Mouse (Mus musculus): ENCODE measurements around the gene Cpvl. TPM values are rescaled to one million over a fixed set of nuclear protein-coding genes. Genes with fewer than 3 reads are reported as not detected.

Cpvl gene
- polyA plus RNA-seq, 1 experiment from 2014 or later = 0.16 TPM

DNA sequence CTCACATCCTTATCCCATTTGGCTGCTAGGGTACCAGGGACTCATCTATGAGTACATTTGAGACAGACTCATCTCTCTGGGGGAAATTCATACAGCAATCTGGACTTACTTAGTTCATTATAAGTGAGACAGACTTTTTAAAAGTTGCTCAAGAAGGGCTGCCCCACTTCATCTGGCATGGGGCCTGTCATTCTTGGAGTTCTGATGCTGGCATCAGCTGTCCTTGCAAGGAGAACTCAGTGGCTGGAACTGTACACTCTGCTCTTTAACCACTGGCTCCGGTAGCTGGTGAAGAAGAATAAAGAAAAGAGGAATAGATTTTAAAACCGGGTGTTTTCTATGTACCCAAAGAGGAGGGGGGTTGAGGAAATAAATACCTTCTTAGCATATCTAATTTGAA is 121.7 kb downstream of the Cpvl start:
- Histone ChIP-seq H3K4me2 (no peak overlapping the region), H3K27me3 (ENCODE audit: insufficient read depth, low read length) (no peaks in the 10 kb centered on the region), H3K36me3 (ENCODE audit: insufficient read depth) (no peaks in the 10 kb centered on the region), H3K4me1 (ENCODE audit: insufficient read depth) (peaks cover 18% of the 10 kb centered on the region), H3K27ac (ENCODE audit: low read depth) (no peak overlapping the region), H3K9me3 (ENCODE audit: low read depth, low read length) (no peaks in the 10 kb centered on the region), H3K4me3 (ENCODE audit: low read depth, low read length) (no peak overlapping the region), H3K9ac (no peak overlapping the region)
- whole genome bisulfite sequencing = 89% methylated on average over 2 of the region's 2 CpGs
- TF ChIP-seq CTCF (IDR thresholded peaks at IDR 0.05; ENCODE audit: low read depth) = no peak
- DNase-seq (no peak), ATAC-seq (ENCODE audit: insufficient read depth) (no peak)

DNA sequence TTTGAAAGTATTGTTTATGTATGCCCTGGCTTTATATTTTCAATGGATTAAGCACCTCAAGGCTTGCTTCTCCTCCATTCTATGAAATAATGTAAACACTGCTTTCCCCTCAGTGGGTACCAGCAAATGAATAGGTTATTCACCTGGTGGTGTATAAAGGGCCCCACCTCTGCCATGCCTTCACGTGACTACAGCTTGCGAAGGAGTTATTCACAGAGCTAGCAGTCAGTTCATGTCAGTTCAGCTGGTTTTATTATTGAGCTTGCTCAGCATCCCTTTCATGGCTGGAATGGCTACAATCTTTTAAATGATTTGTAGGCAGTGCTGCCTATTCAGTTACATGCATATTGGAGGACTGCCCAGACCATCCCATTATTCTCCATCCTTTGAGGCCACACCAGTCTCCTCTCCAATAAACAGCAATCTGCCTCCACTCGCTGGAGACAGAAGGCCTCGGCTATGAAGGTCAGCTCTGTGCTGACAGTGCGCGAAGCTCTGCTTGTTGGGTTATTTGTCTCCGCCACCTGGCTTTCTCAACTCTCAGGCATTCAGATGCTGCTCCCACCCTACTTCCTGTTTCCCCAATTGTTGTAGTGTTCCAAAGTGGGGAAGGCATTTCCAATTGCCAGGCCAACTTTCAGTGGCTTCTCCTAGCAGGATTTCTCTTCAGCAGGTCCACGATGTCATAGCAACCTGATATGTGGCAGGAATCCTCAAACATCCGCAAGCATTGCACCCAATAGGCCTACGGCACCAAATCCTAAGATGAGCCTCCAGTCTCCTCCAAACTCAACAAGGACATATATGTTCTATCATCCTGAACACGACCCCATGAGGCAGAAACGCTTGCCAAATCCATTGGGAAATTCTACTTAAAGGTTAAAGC is 123.3 kb downstream of the Cpvl start:
- Histone ChIP-seq H3K4me3 (ENCODE audit: low read depth, low read length) (no peak overlapping the region), H3K9ac (no peak overlapping the region), H3K9me3 (ENCODE audit: low read depth, low read length) (no peaks in the 10 kb centered on the region), H3K27ac (ENCODE audit: low read depth) (peak overlapping the region; percentile 50; the same call in 1 of the 2 replicates), H3K36me3 (ENCODE audit: insufficient read depth) (no peaks in the 10 kb centered on the region), H3K4me2 (0 out of 2 replicates have a peak overlapping the region, but pooled peaks have one; percentile 8), H3K27me3 (ENCODE audit: insufficient read depth, low read length) (no peaks in the 10 kb centered on the region), H3K4me1 (ENCODE audit: insufficient read depth) (peaks cover 18% of the 10 kb centered on the region)
- WGBS = 46% methylated on average over 12 of the region's 12 CpGs
- ATAC-seq (ENCODE audit: insufficient read depth) = peak; percentile 95
- DNase-seq = peak; percentile 91
- no peak for TF ChIP-seq CTCF (IDR thresholded peaks at IDR 0.05; ENCODE audit: low read depth)

DNA sequence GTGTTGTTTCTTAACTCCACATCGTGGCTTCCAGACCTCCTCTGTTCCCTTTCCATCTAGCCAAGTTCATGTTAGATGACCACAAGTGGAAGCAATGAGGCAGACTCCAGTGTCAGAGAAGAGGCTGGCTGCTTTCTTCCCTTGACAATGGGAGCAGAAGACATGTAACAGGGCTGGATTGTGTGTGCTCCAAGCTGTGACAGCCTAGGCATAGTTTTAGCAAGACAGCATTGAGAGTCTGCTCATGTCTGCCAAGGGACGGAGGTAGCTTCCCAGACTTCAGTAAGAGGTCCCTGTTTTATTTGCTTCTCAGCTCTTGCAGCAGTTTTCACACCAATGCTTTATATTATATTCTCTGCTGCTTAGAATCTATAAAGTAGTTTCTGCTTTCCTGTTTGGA is 124.2 kb downstream of the Cpvl start:
- WGBS = 45% methylated on average over 2 of the region's 2 CpGs
- no peak overlapping the region for H3K4me2 ChIP-seq
- no peaks in the 10 kb centered on the region for H3K27me3 ChIP-seq (ENCODE audit: insufficient read depth, low read length)
- H3K9ac ChIP-seq = no peak overlapping the region
- no peak overlapping the region for H3K4me3 ChIP-seq (ENCODE audit: low read depth, low read length)
- DNase-seq = no peak
- peak overlapping the region; percentile 47; the same call in 1 of the 2 replicates for H3K27ac ChIP-seq (ENCODE audit: low read depth)
- no peak for ATAC-seq (ENCODE audit: insufficient read depth)
- H3K36me3 ChIP-seq (ENCODE audit: insufficient read depth) = no peaks in the 10 kb centered on the region
- TF ChIP-seq CTCF (IDR thresholded peaks at IDR 0.05; ENCODE audit: low read depth) = no peak
- peaks cover 18% of the 10 kb centered on the region for H3K4me1 ChIP-seq (ENCODE audit: insufficient read depth)
- H3K9me3 ChIP-seq (ENCODE audit: low read depth, low read length) = no peaks in the 10 kb centered on the region

DNA sequence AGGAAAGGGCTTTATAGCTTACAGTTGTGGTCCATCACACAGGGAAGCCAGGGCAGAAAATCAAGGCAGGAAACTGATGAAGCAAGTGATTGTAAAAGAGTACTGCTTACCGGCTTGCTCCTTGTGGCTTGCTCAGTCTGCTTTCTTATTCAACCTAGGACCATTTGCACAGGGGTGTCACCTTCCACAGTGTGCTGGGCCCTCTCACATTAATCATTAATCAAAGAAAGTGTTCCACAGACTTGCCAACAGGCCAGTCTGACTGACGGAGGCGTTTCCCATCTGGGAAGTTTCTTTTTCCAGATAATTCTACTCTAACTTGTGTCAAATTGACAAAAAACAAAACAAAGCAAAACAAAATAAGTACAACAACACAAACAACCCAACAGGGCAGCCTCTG is 124.9 kb downstream of the Cpvl start:
- no peak overlapping the region for H3K4me2 ChIP-seq
- H3K36me3 ChIP-seq (ENCODE audit: insufficient read depth) = no peaks in the 10 kb centered on the region
- ATAC-seq (ENCODE audit: insufficient read depth) (no peak), DNase-seq (peak; percentile 25)
- no peak for TF ChIP-seq CTCF (IDR thresholded peaks at IDR 0.05; ENCODE audit: low read depth)
- no peak overlapping the region for H3K9ac ChIP-seq
- H3K4me1 ChIP-seq (ENCODE audit: insufficient read depth) = peaks cover 18% of the 10 kb centered on the region
- no peaks in the 10 kb centered on the region for H3K9me3 ChIP-seq (ENCODE audit: low read depth, low read length)
- no peak overlapping the region for H3K4me3 ChIP-seq (ENCODE audit: low read depth, low read length)
- no peaks in the 10 kb centered on the region for H3K27me3 ChIP-seq (ENCODE audit: insufficient read depth, low read length)
- H3K27ac ChIP-seq (ENCODE audit: low read depth) = no peak overlapping the region
- 56% methylated on average over 3 of the region's 3 CpGs for WGBS

DNA sequence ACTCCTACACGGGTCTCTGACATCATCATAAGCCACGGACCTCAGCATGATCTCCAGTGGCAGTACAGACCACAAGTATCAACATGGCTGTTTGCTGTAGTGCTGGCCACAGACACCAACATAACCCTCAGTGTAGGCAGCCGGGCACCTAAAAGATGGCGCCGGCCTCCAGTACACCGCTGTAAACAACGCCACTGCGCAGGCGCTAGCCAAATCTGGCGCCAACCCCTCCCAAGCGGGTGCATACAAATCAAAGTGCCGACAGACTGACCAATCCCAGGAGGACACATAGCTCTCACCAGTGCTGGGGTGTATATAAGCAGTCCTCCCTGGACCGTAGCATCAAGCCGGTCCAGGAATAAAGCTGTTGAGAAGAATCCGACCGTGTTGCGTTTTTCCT is 133.8 kb downstream of the Cpvl start:
- no peak overlapping the region for H3K4me3 ChIP-seq (ENCODE audit: low read depth, low read length)
- no peak for TF ChIP-seq CTCF (IDR thresholded peaks at IDR 0.05; ENCODE audit: low read depth)
- H3K9me3 ChIP-seq (ENCODE audit: low read depth, low read length) = no peaks in the 10 kb centered on the region
- 93% methylated on average over 17 of the region's 17 CpGs for WGBS
- no peak overlapping the region for H3K9ac ChIP-seq
- no peaks in the 10 kb centered on the region for H3K4me1 ChIP-seq (ENCODE audit: insufficient read depth)
- DNase-seq (no peak), ATAC-seq (ENCODE audit: insufficient read depth) (no peak)
- no peaks in the 10 kb centered on the region for H3K36me3 ChIP-seq (ENCODE audit: insufficient read depth)
- no peak overlapping the region for H3K4me2 ChIP-seq
- H3K27ac ChIP-seq (ENCODE audit: low read depth) = no peak overlapping the region
- H3K27me3 ChIP-seq (ENCODE audit: insufficient read depth, low read length) = no peaks in the 10 kb centered on the region

DNA sequence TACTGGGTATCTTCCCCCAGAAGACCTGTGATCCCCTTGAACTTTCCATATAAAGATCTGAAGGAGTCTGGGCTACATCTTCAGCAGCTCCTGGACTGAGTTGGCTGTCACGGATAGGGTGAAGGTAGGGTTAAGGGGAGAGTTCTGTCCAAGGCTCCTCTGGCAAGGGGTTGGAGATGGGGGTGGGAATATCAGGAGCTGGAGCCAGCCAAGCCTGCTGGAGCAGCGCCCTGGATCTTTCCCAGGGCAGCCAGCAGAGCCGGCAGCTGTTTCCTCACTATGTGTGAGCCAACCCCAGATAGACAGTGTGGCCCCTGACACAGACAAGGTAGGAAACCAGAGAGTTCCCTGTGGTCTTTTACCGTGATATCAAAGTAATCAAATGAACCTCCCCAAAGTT is 153.3 kb downstream of the Cpvl start:
- Histone ChIP-seq H3K27ac (ENCODE audit: low read depth) (no peak overlapping the region), H3K27me3 (ENCODE audit: insufficient read depth, low read length) (peaks cover 11% of the 10 kb centered on the region; the same call in 1 of the 2 replicates), H3K9me3 (ENCODE audit: low read depth, low read length) (no peaks in the 10 kb centered on the region), H3K4me1 (ENCODE audit: insufficient read depth) (0 out of 2 replicates have a peak, but pooled peaks cover 2% of the 10 kb centered on the region), H3K9ac (no peak overlapping the region), H3K4me3 (ENCODE audit: low read depth, low read length) (no peak overlapping the region), H3K36me3 (ENCODE audit: insufficient read depth) (no peaks in the 10 kb centered on the region), H3K4me2 (no peak overlapping the region)
- peak; percentile 26; the same call in 1 of the 2 replicates for ATAC-seq (ENCODE audit: insufficient read depth)
- WGBS = 38% methylated on average over 4 of the region's 4 CpGs
- DNase-seq = peak; percentile 60
- TF ChIP-seq CTCF (IDR thresholded peaks at IDR 0.05; ENCODE audit: low read depth) = no peak

Other genes starting within 250 kb of the Cpvl start
- gene Tril, start 157.8 kb downstream of the Cpvl start, polyA plus RNA-seq (2014; fragmentation: Nextera tagmentation; extraction: Ambion mirVana) = 59.3 and 66.6 TPM in 2 replicates
- gene Chn2, start 60.9 kb upstream of the Cpvl start, polyA plus RNA-seq (2014; fragmentation: Nextera tagmentation; extraction: Ambion mirVana) = 16.4 and 18.1 TPM in 2 replicates

All from lung, embryonic 14.5 days (tissue).